Mouse (Mus musculus) intestine, postnatal 0 days (tissue): ENCODE measurements around the gene Rnf126. TPM values are rescaled to one million over a fixed set of nuclear protein-coding genes. Genes with fewer than 3 reads are reported as not detected.
A peak's percentile ranks its signal among the peaks of the same experiment; 100 is the strongest.

Source experiments
- ATAC-seq: fragments of 200-750 bp; cut with Nextera tagmentation; 2 replicates; pipeline ENCODE4 v1.8.0; 2017; ENCODE audit warnings: mild to moderate bottlenecking, moderate TSS enrichment, moderate library complexity
- H3K27ac ChIP-seq: fragments of 300-500 bp; sonication (generic); 2 replicates; pipeline ENCODE4 v1.5.1; 2014; ENCODE audit warnings: mild to moderate bottlenecking, low read depth, low read length, moderate library complexity
- H3K27me3 ChIP-seq: fragments of 300-500 bp; sonication (generic); replicated peaks from 2 replicates; pipeline ENCODE4 v1.6.1; 2014; ENCODE audit warnings: low read length, mixed read lengths; ENCODE audit not compliant: control insufficient read depth, insufficient read depth
- H3K36me3 ChIP-seq: fragments of 300-500 bp; sonication (generic); 2 replicates; pipeline ENCODE4 v1.6.1; 2014; ENCODE audit warnings: mild to moderate bottlenecking, moderate library complexity; ENCODE audit not compliant: control insufficient read depth, insufficient read depth
- H3K4me1 ChIP-seq: fragments of 300-500 bp; sonication (generic); replicated peaks from 2 replicates; pipeline ENCODE4 v1.6.1; 2014; ENCODE audit warnings: antibody characterized with exemption, low read length, mixed read lengths; ENCODE audit not compliant: control insufficient read depth, insufficient read depth
- H3K4me2 ChIP-seq: fragments of 300-500 bp; sonication (generic); replicated peaks from 2 replicates; pipeline ENCODE4 v1.6.1; 2014; ENCODE audit warnings: low read depth, mild to moderate bottlenecking, moderate library complexity
- H3K4me3 ChIP-seq: fragments of 300-500 bp; sonication (generic); 2 replicates; pipeline ENCODE4 v1.5.1; 2014; ENCODE audit warnings: low read depth, low read length
- H3K9ac ChIP-seq: fragments of 300-500 bp; sonication (generic); 2 replicates; pipeline ENCODE4 v1.6.1; 2014; ENCODE audit warnings: mild to moderate bottlenecking, low read depth, low read length
- H3K9me3 ChIP-seq: fragments of 300-500 bp; sonication (generic); 2 replicates; pipeline ENCODE4 v1.6.1; 2016; ENCODE audit warnings: mixed run types; ENCODE audit not compliant: control insufficient read depth
- CTCF ChIP-seq: sonication (generic); IDR thresholded peaks from 2 replicates; pipeline ENCODE4 v1.5.1; 2016; ENCODE audit warnings: low read depth, mild to moderate bottlenecking, control low read depth, antibody characterized with exemption, moderate library complexity
- WGBS: fragments of 180-500 bp; shearing (Covaris S2); extraction: QIAGEN DNeasy Blood & Tissue Kit; methylation state at CpG from one replicate; pipeline ENCODE4 v1.1.7; 2014; 5-methylcytosine and 5-hydroxymethylcytosine counted together
- polyA plus RNA-seq: library from polyadenylated mRNA; unstranded; fragments of >200 nt; fragmentation: Nextera tagmentation; extraction: Ambion mirVana; gene quantifications from 2 replicates; pipeline ENCODE4 v1.2.1, GENCODE M21; 2015

The Rnf126 gene
- polyA plus RNA-seq, 1 experiment from 2014 or later = 41.2 TPM

DNA sequence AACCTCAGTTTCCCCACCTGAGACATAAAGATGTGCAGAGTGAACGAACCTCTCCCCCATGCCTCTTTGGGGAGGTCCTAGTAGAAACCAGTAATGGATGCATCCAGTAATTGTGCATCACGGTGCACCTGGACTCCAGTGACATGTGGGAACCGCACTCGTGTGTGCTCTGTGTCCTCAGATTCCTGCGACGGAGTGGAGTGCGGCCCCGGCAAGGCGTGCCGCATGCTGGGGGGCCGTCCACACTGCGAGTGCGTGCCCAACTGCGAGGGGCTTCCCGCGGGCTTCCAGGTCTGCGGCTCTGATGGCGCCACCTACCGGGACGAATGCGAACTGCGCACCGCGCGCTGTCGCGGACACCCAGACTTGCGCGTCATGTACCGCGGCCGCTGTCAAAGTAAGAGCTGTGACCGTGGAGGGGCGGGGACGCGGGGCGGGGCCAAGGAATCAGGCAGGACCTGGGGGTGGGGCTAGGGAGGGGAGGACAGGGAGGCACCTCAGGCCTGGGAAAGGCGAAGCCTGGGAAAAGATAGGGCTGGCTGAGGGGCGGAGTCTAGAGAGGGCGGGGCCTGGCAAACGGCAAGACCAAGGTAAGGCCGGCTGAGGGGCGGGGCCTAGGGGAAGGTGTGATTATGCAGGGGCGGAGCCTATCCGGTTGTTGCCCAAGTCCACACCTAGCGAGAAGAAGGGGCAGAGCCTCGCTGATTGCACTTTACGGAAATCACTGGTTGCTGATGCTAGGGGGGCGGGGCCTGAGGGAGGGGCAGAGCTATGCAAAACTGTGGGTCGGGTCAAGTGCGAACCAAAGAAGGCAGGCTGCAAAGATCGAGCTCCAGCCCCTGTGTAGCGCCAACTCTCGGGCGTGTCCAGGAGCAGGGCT lies 13.3 kb upstream of the Rnf126 start:
- 1% methylated on average over 55 of the region's 55 CpGs for WGBS
- ATAC-seq = peak; percentile 93
- Histone ChIP-seq H3K9ac (no peak overlapping the region), H3K9me3 (0 out of 2 replicates have a peak, but pooled peaks cover 3% of the 10 kb centered on the region), H3K27me3 (no peaks in the 10 kb centered on the region), H3K4me2 (peak overlapping the region; percentile 66), H3K27ac (peak overlapping the region; percentile 62), H3K4me1 (no peaks in the 10 kb centered on the region; the same call in 1 of the 2 replicates), H3K36me3 (no peaks in the 10 kb centered on the region), H3K4me3 (peak overlapping the region; percentile 33)
- TF ChIP-seq CTCF = peak; percentile 93

DNA sequence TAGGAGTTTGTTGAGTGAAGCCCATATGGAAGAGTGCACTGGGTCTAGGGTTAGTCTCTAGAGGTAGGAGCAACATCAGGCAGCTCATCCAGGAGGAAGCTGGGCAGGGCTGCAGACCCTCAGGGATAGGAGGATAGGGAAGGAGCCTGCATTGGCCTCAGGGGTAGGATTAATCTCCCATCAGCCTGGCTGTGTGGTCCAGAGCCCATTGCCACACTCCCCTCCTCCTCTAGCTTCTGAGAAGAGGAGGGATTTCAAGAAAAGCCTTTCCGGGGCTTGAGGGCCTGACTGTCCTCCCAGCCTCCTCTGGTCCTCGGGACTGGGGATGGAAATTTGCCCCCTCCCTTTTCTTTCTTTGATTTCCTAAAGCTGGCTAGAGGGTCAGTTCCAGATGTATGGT lies 12.4 kb upstream of the Rnf126 start:
- Histone ChIP-seq H3K27me3 (no peaks in the 10 kb centered on the region), H3K4me2 (no peak overlapping the region), H3K9me3 (0 out of 2 replicates have a peak, but pooled peaks cover 4% of the 10 kb centered on the region), H3K36me3 (no peaks in the 10 kb centered on the region), H3K9ac (no peak overlapping the region), H3K4me3 (no peak overlapping the region), H3K4me1 (no peaks in the 10 kb centered on the region; the same call in 1 of the 2 replicates), H3K27ac (no peak overlapping the region)
- WGBS = 48% methylated on average over 2 of the region's 2 CpGs
- no peak for TF ChIP-seq CTCF
- no peak for ATAC-seq

DNA sequence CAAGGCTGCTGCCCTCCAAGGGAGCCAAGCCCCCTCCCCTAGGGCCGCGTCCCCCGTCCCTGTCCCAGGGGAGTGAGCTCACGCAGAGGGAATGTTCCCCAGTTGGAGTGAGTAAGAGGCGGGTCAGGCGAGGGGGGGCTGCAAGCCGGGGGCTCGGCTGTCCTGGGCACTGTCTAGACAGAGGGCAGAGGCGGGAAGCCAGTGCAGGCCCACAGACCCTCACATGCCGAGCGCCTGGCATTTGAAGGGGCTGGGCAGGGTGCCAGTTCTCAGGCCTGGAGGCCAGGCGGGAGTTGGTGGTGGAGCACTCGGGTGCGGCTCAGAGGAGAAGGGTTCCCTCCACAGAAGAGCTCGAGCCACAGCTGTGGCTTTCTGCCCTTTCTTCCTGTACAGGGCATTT lies 11.3 kb upstream of the Rnf126 start:
- H3K27me3 ChIP-seq = no peaks in the 10 kb centered on the region
- TF ChIP-seq CTCF = no peak
- ATAC-seq = no peak
- no peak overlapping the region for H3K9ac ChIP-seq
- peak overlapping the region; percentile 65 for H3K4me2 ChIP-seq
- peak overlapping the region; percentile 36; the same call in 1 of the 2 replicates for H3K4me3 ChIP-seq
- 29% methylated on average over 13 of the region's 15 CpGs for WGBS
- no peaks in the 10 kb centered on the region for H3K36me3 ChIP-seq
- H3K4me1 ChIP-seq = no peaks in the 10 kb centered on the region; the same call in 1 of the 2 replicates
- 0 out of 2 replicates have a peak, but pooled peaks cover 4% of the 10 kb centered on the region for H3K9me3 ChIP-seq
- no peak overlapping the region for H3K27ac ChIP-seq

DNA sequence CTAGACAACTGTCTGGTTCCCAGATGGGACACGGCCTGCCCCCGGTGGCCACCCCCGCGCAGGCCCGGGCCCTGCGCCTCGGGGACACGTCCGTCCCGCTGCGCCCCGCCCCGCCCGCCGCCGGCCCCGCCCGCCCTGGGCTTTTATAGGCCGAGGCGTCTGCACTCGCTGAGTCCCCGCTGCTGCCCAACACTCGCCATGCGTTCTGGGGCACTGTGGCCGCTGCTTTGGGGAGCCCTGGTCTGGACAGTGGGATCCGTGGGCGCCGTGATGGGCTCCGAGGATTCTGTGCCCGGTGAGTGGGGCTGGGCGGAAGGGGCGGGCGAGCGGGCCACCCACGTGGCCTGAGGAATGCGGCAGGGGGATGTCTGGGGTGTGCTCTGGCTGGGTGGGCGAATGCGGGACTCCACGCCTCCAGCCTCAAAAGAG lies 10.4 kb upstream of the Rnf126 start, which contains the start of gene Fstl3:
Fstl3 (plus strand) TSS at position 170 of the 429 bp plus-strand sequence.
- Histone ChIP-seq H3K27me3 (no peaks in the 10 kb centered on the region), H3K4me2 (peak within 1 kb of the TSS; percentile 65), H3K9me3 (0 out of 2 replicates have a peak, but pooled peaks cover 4% of the 10 kb centered on the region), H3K36me3 (no peaks in the 10 kb centered on the region), H3K4me1 (no peaks in the 10 kb centered on the region; the same call in 1 of the 2 replicates), H3K9ac (no peak within 1 kb of the TSS), H3K4me3 (peak within 1 kb of the TSS; percentile 36), H3K27ac (0 out of 2 replicates have a peak within 1 kb of the TSS, but pooled peaks have one; percentile 1)
- 0 out of 2 replicates have a peak, but pooled peaks have one; percentile 2 for TF ChIP-seq CTCF
- no peak for ATAC-seq
- 2% methylated on average over 39 of the region's 39 CpGs for WGBS

DNA sequence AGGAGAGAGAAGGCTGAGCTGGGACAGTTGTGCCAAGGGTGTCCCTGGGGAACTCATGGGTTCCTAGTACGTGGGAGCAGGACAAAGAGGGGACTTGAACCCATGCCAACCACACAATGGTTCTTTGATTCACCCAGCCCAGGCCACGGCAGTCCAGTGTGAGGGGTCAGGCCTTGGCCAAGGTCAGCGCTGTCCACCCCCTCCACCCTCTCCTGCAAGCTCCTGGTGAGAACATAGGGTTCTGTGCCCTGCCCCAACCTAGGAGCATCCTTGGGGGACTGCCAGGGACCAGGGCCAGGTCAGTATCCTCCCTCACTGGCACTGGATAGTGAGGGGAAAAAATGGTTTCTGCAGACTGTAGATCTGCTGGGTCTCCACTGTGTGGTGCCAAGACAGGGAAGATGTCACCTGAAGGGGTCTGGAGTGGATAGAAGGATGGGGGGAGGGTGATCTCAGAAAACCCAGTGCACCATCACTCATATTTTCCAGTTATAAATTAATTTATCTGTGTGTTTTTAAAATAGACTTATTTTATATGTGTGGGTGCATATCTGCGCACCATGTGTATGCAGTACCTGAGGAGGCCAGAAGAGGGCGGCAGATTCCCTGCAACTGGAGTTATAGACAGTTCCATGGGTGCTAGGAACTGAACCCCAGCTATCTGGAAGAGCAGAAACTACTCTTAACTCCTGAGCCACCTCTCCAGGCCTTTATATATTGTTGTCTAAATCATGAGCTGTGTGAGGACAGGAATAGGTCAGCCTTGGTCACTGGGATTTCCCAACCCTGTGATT lies 7.9 kb upstream of the Rnf126 start:
- H3K9ac ChIP-seq = no peak overlapping the region
- 62% methylated on average over 5 of the region's 5 CpGs for WGBS
- no peak for ATAC-seq

More for the DNA sequence above, 7.9 kb upstream of the Rnf126 start:
- no peaks in the 10 kb centered on the region for H3K27me3 ChIP-seq
- H3K4me1 ChIP-seq = no peaks in the 10 kb centered on the region
- 0 out of 2 replicates have a peak, but pooled peaks cover 4% of the 10 kb centered on the region for H3K9me3 ChIP-seq
- no peak overlapping the region for H3K27ac ChIP-seq
- TF ChIP-seq CTCF = peak; percentile 53
- H3K4me3 ChIP-seq = no peak overlapping the region
- H3K36me3 ChIP-seq = no peaks in the 10 kb centered on the region
- no peak overlapping the region for H3K4me2 ChIP-seq
